Mouse (Mus musculus): ENCODE results near the gene Plagl1. TPM values are rescaled to one million over a fixed set of nuclear protein-coding genes. Genes with fewer than 3 reads are reported as not detected.

Gene Plagl1
- total and polyA plus RNA-seq, 3 experiments = not detected

- Histone ChIP-seq H3K79me2 (ENCODE audit: control insufficient read depth, insufficient read depth, low read length, poor library complexity) (no peaks in the 10 kb centered on the region), H3K9me3 (replicated peaks; ENCODE audit: insufficient read depth, low read length) (no peaks in the 10 kb centered on the region), H3K4me1 (ENCODE audit: control insufficient read depth in 1 of 2, insufficient read depth in 2 of 2, low read length in 2 of 2) (no peaks in the 10 kb centered on the region), H3K4me3 (ENCODE audit: control insufficient read depth in 1 of 2, insufficient read depth in 1 of 2, low read depth in 2 of 2, low read length in 2 of 2) (no peak overlapping the region), H3K9ac (ENCODE audit: control insufficient read depth, low read depth, low read length, poor library complexity, severe bottlenecking) (no peak overlapping the region), H3K27ac (ENCODE audit: control insufficient read depth, low read depth, low read length) (no peak overlapping the region), H3K27me3 (ENCODE audit: control insufficient read depth in 1 of 2, insufficient read depth in 2 of 2, low read length in 2 of 2) (no peaks in the 10 kb centered on the region), H3K36me3 (ENCODE audit: control insufficient read depth in 1 of 2, insufficient read depth in 2 of 2, low read length in 2 of 2) (peaks cover 0 to 15% of the 10 kb centered on the region in 2 experiments; a peak in 2 of 4 replicates)
- DNase-seq (ENCODE audit: low read depth, low spot score) = no peak
- TF ChIP-seq CTCF (IDR thresholded peaks at IDR 0.05 in 2 of 3, conservative IDR thresholded peaks at IDR 0.05 in 1 of 3; ENCODE audit: control insufficient read depth in 1 of 3, insufficient read depth in 1 of 3, low read depth in 2 of 3, low read length in 3 of 3, poor library complexity in 1 of 3, severe bottlenecking in 1 of 3) (no peak), MYB (IDR thresholded peaks at IDR 0.05; ENCODE audit: low read depth, low read length) (no peak), ZMIZ1 (IDR thresholded peaks at IDR 0.05; ENCODE audit: low read depth, low read length) (no peak), RAD21 (IDR thresholded peaks at IDR 0.05; ENCODE audit: low read depth, low read length) (no peak), HCFC1 (IDR thresholded peaks at IDR 0.05; ENCODE audit: low read depth, low read length) (no peak), ELF1 (IDR thresholded peaks at IDR 0.05; ENCODE audit: low read depth, low read length) (no peak)
These were observed 115.6 kb downstream of the Plagl1 start for GRCm38 (mm10) chr10:13175866-13176265.

- H3K4me1 ChIP-seq (ENCODE audit: control insufficient read depth in 1 of 2, insufficient read depth in 2 of 2, low read length in 2 of 2) = no peaks in the 10 kb centered on the region
- TF ChIP-seq CHD1 (IDR thresholded peaks at IDR 0.05; ENCODE audit: low read depth, low read length) = no peak
- TF ChIP-seq SIN3A (IDR thresholded peaks at IDR 0.05; ENCODE audit: low read length) = no peak
- no peak for TF ChIP-seq MXI1 (IDR thresholded peaks at IDR 0.05; ENCODE audit: low read depth, low read length)
- no peak for TF ChIP-seq NRF1 (IDR thresholded peaks at IDR 0.05; ENCODE audit: insufficient read depth, low read depth, low read length, poor library complexity, severe bottlenecking)
- no peak for TF ChIP-seq RAD21 (IDR thresholded peaks at IDR 0.05; ENCODE audit: low read depth, low read length)
- TF ChIP-seq POLR2AphosphoS2 (IDR thresholded peaks at IDR 0.05; ENCODE audit: low read length) = no peak
- no peak for TF ChIP-seq CTCF (IDR thresholded peaks at IDR 0.05 in 2 of 3, conservative IDR thresholded peaks at IDR 0.05 in 1 of 3; ENCODE audit: control insufficient read depth in 1 of 3, insufficient read depth in 1 of 3, low read depth in 2 of 3, low read length in 3 of 3, poor library complexity in 1 of 3, severe bottlenecking in 1 of 3)
- TF ChIP-seq USF1 (IDR thresholded peaks at IDR 0.05; ENCODE audit: low read depth, low read length) = no peak
- TF ChIP-seq ZC3H11A (IDR thresholded peaks at IDR 0.05; ENCODE audit: low read depth, low read length) = no peak
- TF ChIP-seq TAL1 (IDR thresholded peaks at IDR 0.05; ENCODE audit: low read length) = no peak
- no peaks in the 10 kb centered on the region for H3K79me2 ChIP-seq (ENCODE audit: control insufficient read depth, insufficient read depth, low read length, poor library complexity)
- H3K9me3 ChIP-seq (replicated peaks; ENCODE audit: insufficient read depth, low read length) = no peaks in the 10 kb centered on the region
- H3K27me3 ChIP-seq (ENCODE audit: control insufficient read depth in 1 of 2, insufficient read depth in 2 of 2, low read length in 2 of 2) = no peaks in the 10 kb centered on the region
- H3K27ac ChIP-seq (ENCODE audit: control insufficient read depth, low read depth, low read length) = no peak within 1 kb of the TSS
- no peak for DNase-seq (ENCODE audit: low read depth, low spot score)
- H3K4me3 ChIP-seq (ENCODE audit: control insufficient read depth in 1 of 2, insufficient read depth in 1 of 2, low read depth in 2 of 2, low read length in 2 of 2) = no peak within 1 kb of the TSS
- peaks cover 0 to 25% of the 10 kb centered on the region in 2 experiments; a peak in 2 of 4 replicates for H3K36me3 ChIP-seq (ENCODE audit: control insufficient read depth in 1 of 2, insufficient read depth in 2 of 2, low read length in 2 of 2)
- no peak within 1 kb of the TSS for H3K9ac ChIP-seq (ENCODE audit: control insufficient read depth, low read depth, low read length, poor library complexity, severe bottlenecking)
These were observed 117.8 kb downstream of the Plagl1 start, which contains the start of gene Zc2hc1b for GRCm38 (mm10) chr10:13177973-13178624. Gene Zc2hc1b, minus strand, starts transcription at chr10:13178023.
